Mouse (Mus musculus): ENCODE data around the gene Akap14. TPM values are rescaled to one million over a fixed set of nuclear protein-coding genes. Genes with fewer than 3 reads are reported as not detected.

Akap14 gene
- total RNA-seq, 2 experiments from 2014 or later: 0.30 TPM

GRCm38 (mm10) chrX:37109526-37110192, 59.0 kb downstream of the Akap14 start:
- no peak for DNase-seq (ENCODE audit: low spot score in 2 of 2)

DNA sequence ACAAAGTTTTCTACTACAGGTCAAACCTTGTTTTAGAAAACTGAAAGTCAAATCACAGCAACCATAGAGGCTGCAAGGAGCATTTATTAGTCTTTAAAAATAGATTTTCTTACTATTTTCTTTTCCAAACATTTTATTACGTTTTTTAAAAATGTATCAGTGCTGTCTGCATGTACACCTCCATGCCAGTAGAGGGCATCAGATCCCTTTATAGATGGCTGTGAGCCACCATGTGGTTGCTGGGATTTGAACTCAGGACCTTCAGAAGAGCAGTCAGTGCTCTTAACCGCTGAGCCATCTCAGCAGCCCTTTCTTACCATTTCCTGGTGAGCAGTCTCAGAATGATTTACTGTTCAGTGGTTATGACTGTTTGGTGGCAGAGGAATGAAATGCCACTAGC, 64.8 kb downstream of the Akap14 start:
- DNase-seq (ENCODE audit: low spot score in 2 of 2): no peak

Other genes with a start within 250 kb of the Akap14 start
- 10 to 100 TPM; 47.6 to 48.4 TPM for gene Sept6, start 177.0 kb downstream of the Akap14 start, total RNA-seq (2021)
- not detected for gene Sowahd, start 120.0 kb downstream of the Akap14 start, total RNA-seq (2021)
- 100 to 1,000 TPM; 252 to 254 TPM for gene Rpl39, start 83.4 kb downstream of the Akap14 start, total RNA-seq (2021)
- 10 to 100 TPM; 18.4 to 18.9 TPM for gene Upf3b, start 58.5 kb downstream of the Akap14 start, total RNA-seq (2021)
- gene Nkap, start 42.0 kb downstream of the Akap14 start, total RNA-seq (2021): 10 to 100 TPM; 12.5 to 14.8 TPM
- 100 to 1,000 TPM; 209 to 223 TPM for gene Ndufa1, start 22.3 kb upstream of the Akap14 start, total RNA-seq (2021)
- 1 to 10 TPM; 7.3 to 8.4 TPM for gene Rnf113a1, start 22.4 kb upstream of the Akap14 start, total RNA-seq (2021)
- gene Gm9, start 42.2 kb upstream of the Akap14 start, total RNA-seq (2021): not detected
- gene Rhox1, start 53.4 kb upstream of the Akap14 start, total RNA-seq (2021): not detected
- not detected for gene Rhox2a, start 76.1 kb upstream of the Akap14 start, total RNA-seq (2021)
- not detected for gene Rhox3a, start 81.1 kb upstream of the Akap14 start, total RNA-seq (2021)
- not detected for gene Rhox4a, start 96.5 kb upstream of the Akap14 start, total RNA-seq (2021)
- gene Rhox3a2, start 211.2 kb upstream of the Akap14 start, total RNA-seq (2021): not detected
- not detected for gene Rhox4a2, start 222.0 kb upstream of the Akap14 start, total RNA-seq (2021)
- not detected for gene Rhox2b, start 243.2 kb upstream of the Akap14 start, total RNA-seq (2021)

Data from layer of hippocampus, adult 18-20 months (tissue).